Mouse (Mus musculus) neural tube, embryonic 11.5 days (tissue): Measurements from ENCODE around the gene Aste1. TPM values are rescaled to one million over a fixed set of nuclear protein-coding genes. Genes with fewer than 3 reads are reported as not detected.

Experiments used
- ATAC-seq: fragments of 200-750 bp; cut with Nextera tagmentation; 2 replicates; pipeline ENCODE4 v1.8.0; 2017; ENCODE audit warnings: moderate number of reproducible peaks, mild to moderate bottlenecking, moderate TSS enrichment, moderate library complexity; ENCODE audit not compliant: insufficient read depth, low FRiP score, low TSS enrichment
- DNase-seq: peaks from one replicate; pipeline ENCODE4 v3.0.0-alpha.2; 2015; ENCODE audit warnings: low spot score
- H3K27ac ChIP-seq: fragments of 300-500 bp; sonication (generic); 2 replicates; pipeline ENCODE4 v1.5.1; 2014; ENCODE audit warnings: low read depth, mild to moderate bottlenecking, low read length
- H3K27me3 ChIP-seq: fragments of 300-500 bp; sonication (generic); 2 replicates; pipeline ENCODE4 v1.6.1; 2014; ENCODE audit warnings: mild to moderate bottlenecking, low read length, mixed read lengths; ENCODE audit not compliant: control insufficient read depth, insufficient read depth
- H3K36me3 ChIP-seq: fragments of 300-500 bp; sonication (generic); 2 replicates; pipeline ENCODE4 v1.6.1; 2014; ENCODE audit warnings: mild to moderate bottlenecking, low read length, moderate library complexity, mixed read lengths; ENCODE audit not compliant: control insufficient read depth, insufficient read depth
- H3K4me1 ChIP-seq: fragments of 300-500 bp; sonication (generic); 2 replicates; pipeline ENCODE4 v1.6.1; 2014; ENCODE audit warnings: low read length, mixed read lengths; ENCODE audit not compliant: control insufficient read depth, insufficient read depth
- H3K4me2 ChIP-seq: fragments of 300-500 bp; sonication (generic); 2 replicates; pipeline ENCODE4 v1.6.1; 2014; ENCODE audit warnings: low read depth, mild to moderate bottlenecking, moderate library complexity
- H3K4me3 ChIP-seq: fragments of 300-500 bp; sonication (generic); 2 replicates; pipeline ENCODE4 v1.5.1; 2014; ENCODE audit warnings: low read depth, low read length
- H3K9ac ChIP-seq: fragments of 300-500 bp; sonication (generic); 2 replicates; pipeline ENCODE4 v1.6.1; 2014; ENCODE audit warnings: mild to moderate bottlenecking, low read length
- H3K9me3 ChIP-seq: fragments of 300-500 bp; sonication (generic); 2 replicates; pipeline ENCODE4 v1.6.1; 2016; ENCODE audit warnings: low read length; ENCODE audit not compliant: control insufficient read depth
- WGBS: fragments of 180-500 bp; shearing (Covaris S2); extraction: QIAGEN DNeasy Blood & Tissue Kit; methylation state at CpG from one replicate; pipeline ENCODE4 v1.1.7; 2014; 5-methylcytosine and 5-hydroxymethylcytosine counted together
- polyA plus RNA-seq: library from polyadenylated mRNA; unstranded; fragments of >200 nt; fragmentation: Nextera tagmentation; extraction: Ambion mirVana; gene quantifications from 2 replicates; pipeline ENCODE4 v1.2.1, GENCODE M21; 2014

Aste1 gene
- polyA plus RNA-seq, 1 experiment from 2014 or later = 14.1 TPM

DNA sequence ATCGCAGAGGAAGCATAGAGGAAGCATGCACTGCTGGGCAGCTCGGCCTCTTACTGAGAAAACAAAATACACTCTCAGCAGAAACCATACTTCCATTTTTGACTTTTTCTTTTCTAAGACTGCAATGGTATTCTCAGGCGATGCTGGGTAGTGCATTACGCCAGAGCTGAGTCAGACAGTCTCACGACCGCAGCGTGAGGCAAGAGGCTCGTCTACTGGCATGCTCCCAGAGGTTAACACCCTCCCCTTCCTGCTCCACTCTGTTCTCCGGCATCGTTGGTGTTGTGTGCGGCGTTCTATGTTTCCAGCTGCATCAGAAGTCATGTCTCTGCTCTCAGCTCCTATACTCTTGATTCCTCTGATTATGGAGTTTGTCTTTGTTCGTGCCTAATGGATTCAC, 63.8 kb downstream of the Aste1 start:
- Histone ChIP-seq H3K9ac (no peak overlapping the region), H3K4me1 (no peaks in the 10 kb centered on the region), H3K36me3 (peaks cover 9% of the 10 kb centered on the region), H3K4me2 (no peak overlapping the region), H3K9me3 (no peaks in the 10 kb centered on the region), H3K4me3 (no peak overlapping the region), H3K27me3 (no peaks in the 10 kb centered on the region), H3K27ac (no peak overlapping the region)
- 94% methylated on average over 13 of the region's 13 CpGs for WGBS
- no peak for ATAC-seq
- DNase-seq = no peak

- H3K9me3 ChIP-seq = no peaks in the 10 kb centered on the region
- H3K9ac ChIP-seq = no peak overlapping the region
- no peak overlapping the region for H3K4me2 ChIP-seq
- H3K36me3 ChIP-seq = peaks cover 8% of the 10 kb centered on the region
- DNase-seq = no peak
- H3K27me3 ChIP-seq = no peaks in the 10 kb centered on the region
- H3K4me1 ChIP-seq = no peaks in the 10 kb centered on the region
- no peak overlapping the region for H3K4me3 ChIP-seq
- 97% methylated on average over 7 of the region's 7 CpGs for WGBS
- no peak for ATAC-seq
- H3K27ac ChIP-seq = no peak overlapping the region
Observed at GRCm38 (mm10) chr9:105461496-105461895, 66.3 kb downstream of the Aste1 start.

Other genes starting within 250 kb of the Aste1 start
- gene Nek11, start 132 bp downstream of the Aste1 start, polyA plus RNA-seq = 0.54 and 1.1 TPM in 2 replicates
- gene Atp2c1, start 131.9 kb downstream of the Aste1 start, polyA plus RNA-seq = 90.7 and 91.5 TPM in 2 replicates
- 28.7 and 29.3 TPM in 2 replicates for gene Pik3r4, start 247.6 kb downstream of the Aste1 start, polyA plus RNA-seq